Mouse (Mus musculus): Measurements from ENCODE around the gene Kbtbd4. TPM values are rescaled to one million over a fixed set of nuclear protein-coding genes. Genes with fewer than 3 reads are reported as not detected.

The Kbtbd4 gene
- polyA plus RNA-seq, 1 experiment from 2014 or later: 29.8 TPM

- H3K4me3 ChIP-seq (replicated peaks): peak within 1 kb of the TSS; percentile 98
- under 1% methylated on average over 112 of the region's 113 CpGs for whole genome bisulfite sequencing
- peak within 1 kb of the TSS; percentile 94 for H3K27ac ChIP-seq
- H3K36me3 ChIP-seq: no peaks in the 10 kb centered on the region
- H3K4me2 ChIP-seq (replicated peaks): peak within 1 kb of the TSS; percentile 71
- H3K9me3 ChIP-seq: no peaks in the 10 kb centered on the region
- H3K9ac ChIP-seq: peak within 1 kb of the TSS; percentile 92
- H3K4me1 ChIP-seq (replicated peaks): peaks cover 16% of the 10 kb centered on the region; the same call in 1 of the 2 replicates
- H3K27me3 ChIP-seq (replicated peaks): no peaks in the 10 kb centered on the region
- ATAC-seq: peak; percentile 97
These were observed 36.0 kb downstream of the Kbtbd4 start, which contains the start of gene Celf1 for GRCm38 (mm10) chr2:90940233-90941229. Gene Celf1 (plus strand): TSS chr2:90940382.

- Histone ChIP-seq H3K27ac (no peak overlapping the region), H3K4me3 (replicated peaks) (peak overlapping the region; percentile 98), H3K4me1 (replicated peaks) (peaks cover 16% of the 10 kb centered on the region; the same call in 1 of the 2 replicates), H3K27me3 (replicated peaks) (no peaks in the 10 kb centered on the region), H3K36me3 (no peaks in the 10 kb centered on the region), H3K9ac (no peak overlapping the region), H3K4me2 (replicated peaks) (peak overlapping the region; percentile 71), H3K9me3 (no peaks in the 10 kb centered on the region)
- no peak for ATAC-seq
- 44% methylated on average over 2 of the region's 2 CpGs for WGBS
These were observed 37.2 kb downstream of the Kbtbd4 start for GRCm38 (mm10) chr2:90941744-90942143.

- Histone ChIP-seq H3K27me3 (replicated peaks) (no peaks in the 10 kb centered on the region), H3K9ac (no peak overlapping the region), H3K4me1 (replicated peaks) (0 out of 2 replicates have a peak, but pooled peaks cover 4% of the 10 kb centered on the region), H3K36me3 (no peaks in the 10 kb centered on the region), H3K4me3 (replicated peaks) (no peak overlapping the region), H3K4me2 (replicated peaks) (no peak overlapping the region), H3K27ac (no peak overlapping the region), H3K9me3 (no peaks in the 10 kb centered on the region)
- WGBS: 91% methylated on average over 5 of the region's 5 CpGs
- peak; percentile 44 for ATAC-seq
These were observed 45.6 kb downstream of the Kbtbd4 start for GRCm38 (mm10) chr2:90950149-90950548.

GRCm38 (mm10) chr2:90950582-90951194, 46.1 kb downstream of the Kbtbd4 start:
- no peak overlapping the region for H3K9ac ChIP-seq
- no peaks in the 10 kb centered on the region for H3K27me3 ChIP-seq (replicated peaks)
- no peak overlapping the region for H3K27ac ChIP-seq
- no peaks in the 10 kb centered on the region for H3K9me3 ChIP-seq
- 0 out of 2 replicates have a peak, but pooled peaks cover 4% of the 10 kb centered on the region for H3K4me1 ChIP-seq (replicated peaks)
- H3K4me2 ChIP-seq (replicated peaks): no peak overlapping the region
- ATAC-seq: peak; percentile 64
- no peaks in the 10 kb centered on the region for H3K36me3 ChIP-seq
- no peak overlapping the region for H3K4me3 ChIP-seq (replicated peaks)

- Histone ChIP-seq H3K4me2 (replicated peaks) (no peak overlapping the region), H3K27me3 (replicated peaks) (no peaks in the 10 kb centered on the region), H3K4me3 (replicated peaks) (no peak overlapping the region), H3K4me1 (replicated peaks) (0 out of 2 replicates have a peak, but pooled peaks cover 4% of the 10 kb centered on the region), H3K9ac (no peak overlapping the region), H3K9me3 (no peaks in the 10 kb centered on the region), H3K27ac (no peak overlapping the region), H3K36me3 (no peaks in the 10 kb centered on the region)
- no peak for ATAC-seq
- WGBS: 76% methylated on average over 3 of the region's 3 CpGs
These were observed 48.9 kb downstream of the Kbtbd4 start for GRCm38 (mm10) chr2:90953461-90953860.

- no peak overlapping the region for H3K4me2 ChIP-seq (replicated peaks)
- no peak overlapping the region for H3K9ac ChIP-seq
- no peak overlapping the region for H3K4me3 ChIP-seq (replicated peaks)
- H3K27ac ChIP-seq: no peak overlapping the region
- 66% methylated on average over 1 of the region's 1 CpGs for whole genome bisulfite sequencing
- no peaks in the 10 kb centered on the region for H3K27me3 ChIP-seq (replicated peaks)
- H3K4me1 ChIP-seq (replicated peaks): no peaks in the 10 kb centered on the region
- no peak for ATAC-seq
- H3K9me3 ChIP-seq: no peaks in the 10 kb centered on the region
- H3K36me3 ChIP-seq: no peaks in the 10 kb centered on the region
These were observed 51.5 kb downstream of the Kbtbd4 start for GRCm38 (mm10) chr2:90956053-90956452.

- no peak overlapping the region for H3K4me3 ChIP-seq (replicated peaks)
- no peaks in the 10 kb centered on the region for H3K27me3 ChIP-seq (replicated peaks)
- no peak for ATAC-seq
- no peak overlapping the region for H3K27ac ChIP-seq
- H3K4me1 ChIP-seq (replicated peaks): no peaks in the 10 kb centered on the region
- no peaks in the 10 kb centered on the region for H3K36me3 ChIP-seq
- no peak overlapping the region for H3K9ac ChIP-seq
- no peaks in the 10 kb centered on the region for H3K9me3 ChIP-seq
- 87% methylated on average over 3 of the region's 3 CpGs for WGBS
- no peak overlapping the region for H3K4me2 ChIP-seq (replicated peaks)
These were observed 54.3 kb downstream of the Kbtbd4 start for GRCm38 (mm10) chr2:90958856-90959255.

GRCm38 (mm10) chr2:90960012-90960411, 55.5 kb downstream of the Kbtbd4 start:
- WGBS: 94% methylated on average over 2 of the region's 2 CpGs
- Histone ChIP-seq H3K4me1 (replicated peaks) (peaks cover 4% of the 10 kb centered on the region; the same call in 1 of the 2 replicates), H3K9me3 (no peaks in the 10 kb centered on the region), H3K4me3 (replicated peaks) (no peak overlapping the region), H3K4me2 (replicated peaks) (no peak overlapping the region), H3K9ac (no peak overlapping the region), H3K27me3 (replicated peaks) (no peaks in the 10 kb centered on the region), H3K36me3 (no peaks in the 10 kb centered on the region), H3K27ac (no peak overlapping the region)
- no peak for ATAC-seq

Other genes starting within 250 kb of the Kbtbd4 start
- 43.4 and 43.7 TPM in 2 replicates for gene Nup160, start 227.5 kb upstream of the Kbtbd4 start, polyA plus RNA-seq (2015; fragmentation: Nextera tagmentation; extraction: Ambion mirVana)
- gene Fnbp4, start 159.4 kb upstream of the Kbtbd4 start, polyA plus RNA-seq (2015; fragmentation: Nextera tagmentation; extraction: Ambion mirVana): 67.0 and 71.5 TPM in 2 replicates
- gene Agbl2, start 122.0 kb upstream of the Kbtbd4 start, polyA plus RNA-seq (2015; fragmentation: Nextera tagmentation; extraction: Ambion mirVana): 0.44 and 0.57 TPM in 2 replicates
- gene Mtch2, start 57.6 kb upstream of the Kbtbd4 start, polyA plus RNA-seq (2015; fragmentation: Nextera tagmentation; extraction: Ambion mirVana): 332 and 357 TPM in 2 replicates
- 6.9 and 8.8 TPM in 2 replicates for gene C1qtnf4, start 18.9 kb upstream of the Kbtbd4 start, polyA plus RNA-seq (2015; fragmentation: Nextera tagmentation; extraction: Ambion mirVana)
- gene Ndufs3, start 87 bp downstream of the Kbtbd4 start, polyA plus RNA-seq (2015; fragmentation: Nextera tagmentation; extraction: Ambion mirVana): 276 and 282 TPM in 2 replicates
- gene Celf1, start 35.6 kb downstream of the Kbtbd4 start, polyA plus RNA-seq (2015; fragmentation: Nextera tagmentation; extraction: Ambion mirVana): 81.3 and 82.3 TPM in 2 replicates
- gene Rapsn, start 130.9 kb downstream of the Kbtbd4 start, polyA plus RNA-seq (2015; fragmentation: Nextera tagmentation; extraction: Ambion mirVana): 1.2 and 1.5 TPM in 2 replicates
- 232 and 236 TPM in 2 replicates for gene Psmc3, start 149.3 kb downstream of the Kbtbd4 start, polyA plus RNA-seq (2015; fragmentation: Nextera tagmentation; extraction: Ambion mirVana)
- gene Slc39a13, start 165.7 kb downstream of the Kbtbd4 start, polyA plus RNA-seq (2015; fragmentation: Nextera tagmentation; extraction: Ambion mirVana): 26.5 and 32.4 TPM in 2 replicates
- 7.9 and 8.9 TPM in 2 replicates for gene Spi1, start 177.7 kb downstream of the Kbtbd4 start, polyA plus RNA-seq (2015; fragmentation: Nextera tagmentation; extraction: Ambion mirVana)
- 0.05 and 0.06 TPM in 2 replicates for gene Mybpc3, start 213.4 kb downstream of the Kbtbd4 start, polyA plus RNA-seq (2015; fragmentation: Nextera tagmentation; extraction: Ambion mirVana)

Measured in intestine, embryonic 15.5 days (tissue).